Mouse (Mus musculus) left cerebral cortex, postnatal 4 days (tissue): Measurements from ENCODE around the gene Krtap19-4. TPM values are rescaled to one million over a fixed set of nuclear protein-coding genes. Genes with fewer than 3 reads are reported as not detected.

ENCODE experiments used
- DNase-seq: peaks from one replicate; pipeline ENCODE4 v3.0.0-alpha.2; 2022
- intact Hi-C: fragments of 180-260 bp; cut with DNase I; formaldehyde crosslinking; loops from one replicate; pipeline ENCODE4 v1.15.1; 2025
- total RNA-seq, 2 experiments: library from RNA; stranded (reverse); gene quantifications; 2 replicates each; pipeline ENCODE4 v1.2.3; 2021

Krtap19-4 gene
- total RNA-seq = not detected

GRCm38 (mm10) chr16:88884989-88885388 is at the start of gene Krtap19-4:
Gene Krtap19-4 (minus strand): TSS chr16:88885089.
- DNase-seq = no peak
- intact Hi-C loops = loop anchor here (10.0 kb wide), 1 partner anchor 870 kb away; no protein-coding TSS in a partner anchor

GRCm38 (mm10) chr16:88932165-88932564 is 47.3 kb upstream of the Krtap19-4 start, which contains the start of gene Krtap19-9b:
Gene Krtap19-9b (minus strand): TSS chr16:88932265.
- no peak for DNase-seq
- intact Hi-C loops = no loop called here

GRCm38 (mm10) chr16:88896357-88896756 is 11.5 kb upstream of the Krtap19-4 start, which contains the start of gene Krtap19-5:
Gene Krtap19-5 (minus strand): TSS chr16:88896457.
- DNase-seq = no peak
- intact Hi-C loops = no loop called here

DNA sequence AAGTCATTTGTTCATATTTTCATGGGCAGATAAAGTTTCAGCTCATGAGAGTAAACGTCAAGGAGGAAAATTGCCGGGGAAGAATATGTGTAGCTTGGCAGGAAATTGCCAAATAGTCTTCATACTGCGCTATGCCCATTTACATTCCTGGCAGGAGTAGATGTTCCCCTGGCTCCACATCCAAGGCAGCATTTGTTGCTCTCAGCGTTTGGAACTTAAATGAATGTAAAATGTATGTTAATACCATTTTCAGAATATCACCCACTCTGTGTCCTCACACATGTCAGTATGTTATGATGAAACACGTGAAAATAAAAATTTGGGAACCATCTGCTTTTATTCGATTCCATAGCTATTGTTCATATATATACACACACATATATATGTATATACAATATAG is 2.0 kb upstream of the Krtap19-4 start:
- no peak for DNase-seq
- intact Hi-C loops = loop anchor here (10.0 kb wide), 1 partner anchor 868 kb away; no protein-coding TSS in a partner anchor

DNA sequence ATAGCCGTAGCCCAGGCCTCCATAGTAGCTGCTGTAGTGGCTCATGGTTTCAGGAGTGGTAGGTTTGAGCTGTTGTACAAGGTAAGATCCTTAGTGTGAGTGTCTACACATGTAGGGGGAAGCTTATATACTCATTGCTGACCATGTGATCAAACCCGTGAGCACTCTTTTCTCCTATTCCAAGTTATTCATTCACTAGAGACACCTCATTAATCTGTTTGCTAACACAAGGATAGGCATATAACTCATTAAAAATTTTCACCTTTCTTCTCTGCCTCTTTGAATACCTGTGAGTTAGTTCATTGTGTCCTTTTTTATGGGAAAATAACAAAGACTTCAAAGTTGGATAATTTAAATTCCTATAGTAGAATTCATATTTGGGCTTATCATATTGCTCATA is 7.0 kb downstream of the Krtap19-4 start, which contains the start of gene Krtap19-3:
TSS of gene Krtap19-3 (minus strand) at position 101 of the 400 bp plus-strand sequence.
- intact Hi-C loops = no loop called here
- DNase-seq = no peak

DNA sequence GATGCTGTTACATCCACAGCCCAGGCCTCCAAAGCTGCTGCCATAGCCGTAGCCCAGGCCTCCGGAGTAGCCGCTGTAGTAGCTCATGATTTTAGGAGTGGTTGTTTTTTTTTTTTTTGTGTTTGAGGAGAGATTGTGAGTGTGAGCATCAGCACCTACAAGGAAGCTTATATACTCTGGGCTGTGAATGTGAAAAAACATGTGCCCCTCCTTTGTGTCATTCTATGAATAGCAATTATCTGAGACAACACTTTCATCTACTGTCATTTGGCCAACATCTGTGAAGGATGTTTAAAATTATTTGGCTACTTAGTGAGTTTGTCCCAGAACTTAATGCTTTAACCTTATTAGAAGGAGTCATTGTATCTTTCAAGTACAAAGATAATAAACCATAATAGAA is 10.7 kb downstream of the Krtap19-4 start, which contains the start of gene Krtap19-2:
TSS of gene Krtap19-2 (minus strand) at position 101 of the 400 bp plus-strand sequence.
- DNase-seq = no peak
- intact Hi-C loops = no loop called here

- DNase-seq = no peak
- intact Hi-C loops = no loop called here
These were observed 15.6 kb downstream of the Krtap19-4 start, which contains the start of gene Krtap19-1 for GRCm38 (mm10) chr16:88869311-88869710. Gene Krtap19-1 (minus strand): TSS chr16:88869411.

DNA sequence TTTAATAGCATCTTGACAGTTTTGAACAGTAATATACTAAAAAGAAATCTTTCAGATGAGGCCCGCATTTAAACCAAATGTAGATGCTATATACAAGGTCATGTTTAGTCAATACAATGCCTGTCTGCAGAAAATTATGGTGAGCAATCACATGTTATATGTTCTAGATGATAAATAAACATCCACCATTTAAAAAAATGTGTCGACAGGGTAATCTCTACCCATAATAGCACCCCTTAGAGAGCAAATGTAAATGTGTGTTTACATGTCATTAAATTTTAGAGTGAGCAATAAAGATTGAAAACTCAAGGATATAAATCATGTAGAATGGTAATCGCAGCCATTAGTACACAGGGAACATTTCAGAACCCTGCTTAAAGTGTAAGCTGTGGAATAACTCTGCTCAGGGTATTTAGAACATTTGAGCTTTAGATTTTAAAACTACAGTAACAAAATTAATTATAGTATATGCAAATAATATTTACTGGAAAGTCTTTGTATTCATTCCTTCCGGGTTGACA is 19.9 kb downstream of the Krtap19-4 start:
- no peak for DNase-seq
- intact Hi-C loops = no loop called here

DNA sequence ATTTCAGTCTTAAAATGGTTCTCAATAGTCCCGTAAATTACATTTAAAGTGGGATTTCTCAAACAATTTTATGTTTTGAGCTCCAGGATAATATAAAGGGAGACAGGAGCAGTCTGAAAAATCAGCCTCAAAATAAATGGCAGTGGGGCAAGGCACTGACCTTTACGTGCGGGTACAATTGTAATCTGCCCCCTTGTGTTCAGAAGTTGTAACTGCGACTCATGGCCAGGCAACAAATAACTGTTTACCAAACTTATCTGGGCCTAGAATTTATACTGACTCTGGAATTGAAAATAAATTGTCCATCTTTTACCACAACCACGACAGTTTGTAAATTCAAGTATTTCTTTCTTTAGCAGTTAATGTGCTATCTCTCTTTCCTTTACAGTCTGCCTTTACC is 33.4 kb downstream of the Krtap19-4 start:
- peak; percentile 27 for DNase-seq
- intact Hi-C loops = no loop called here

DNA sequence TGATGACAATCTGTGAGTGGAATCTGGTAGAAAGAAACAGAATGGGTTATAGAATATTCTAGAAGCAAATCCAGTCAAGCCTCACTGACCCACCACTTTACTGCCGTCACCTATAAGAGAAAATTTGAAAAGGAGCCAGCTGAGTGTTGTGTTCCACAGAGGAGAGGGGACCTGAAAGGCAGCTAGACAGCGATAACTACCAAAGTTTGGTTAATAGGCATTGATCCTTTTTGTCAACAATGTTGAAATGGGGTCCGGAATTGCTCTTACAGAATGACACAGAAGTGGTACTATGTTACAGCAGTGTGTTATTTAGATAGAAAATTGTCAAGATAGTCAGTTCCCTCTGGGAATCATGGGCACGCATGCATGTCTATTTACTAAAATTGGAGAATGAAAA is 36.3 kb downstream of the Krtap19-4 start:
- no peak for DNase-seq
- intact Hi-C loops = no loop called here

DNA sequence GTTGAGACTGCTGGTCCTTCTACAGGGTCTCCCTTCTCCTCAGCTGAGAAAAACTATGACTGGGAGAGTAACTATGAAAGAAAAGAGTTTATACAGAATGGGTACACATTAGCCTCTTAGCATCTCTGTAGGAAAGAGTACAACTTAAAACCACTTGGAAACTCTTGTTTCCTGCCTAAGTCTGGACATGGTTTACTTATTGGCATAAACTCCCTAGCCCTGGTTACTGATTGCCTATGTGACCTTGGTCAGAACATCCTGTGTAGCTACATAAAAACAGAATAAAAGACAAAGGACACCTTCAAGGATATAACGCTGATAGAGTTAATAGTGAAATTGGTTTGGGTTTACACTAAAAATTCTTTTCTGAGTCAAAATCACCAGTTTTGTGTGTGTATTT is 37.5 kb downstream of the Krtap19-4 start:
- intact Hi-C loops = no loop called here
- no peak for DNase-seq

Other genes with a start within 250 kb of the Krtap19-4 start
- not detected for gene Krtap26-1, start 237.3 kb downstream of the Krtap19-4 start, total RNA-seq
- not detected for gene Krtap27-1, start 213.4 kb downstream of the Krtap19-4 start, total RNA-seq
- not detected for gene 2310061N02Rik, start 177.1 kb downstream of the Krtap19-4 start, total RNA-seq
- not detected for gene Krtap13-1, start 156.2 kb downstream of the Krtap19-4 start, total RNA-seq
- not detected for gene Krtap13, start 133.5 kb downstream of the Krtap19-4 start, total RNA-seq
- not detected for gene 2310034C09Rik, start 126.2 kb downstream of the Krtap19-4 start, total RNA-seq
- gene 2310057N15Rik, start 110.9 kb downstream of the Krtap19-4 start, total RNA-seq = not detected
- gene Gm5965, start 107.2 kb downstream of the Krtap19-4 start, total RNA-seq = not detected
- not detected for gene Gm20741, start 72.9 kb downstream of the Krtap19-4 start, total RNA-seq
- gene Krtap15, start 64.9 kb downstream of the Krtap19-4 start, total RNA-seq = not detected
- gene Krtap14, start 58.9 kb downstream of the Krtap19-4 start, total RNA-seq = not detected
- gene Krtap19-1, start 15.7 kb downstream of the Krtap19-4 start, total RNA-seq = not detected
- not detected for gene Krtap19-2, start 10.8 kb downstream of the Krtap19-4 start, total RNA-seq
- gene Krtap19-3, start 7.1 kb downstream of the Krtap19-4 start, total RNA-seq = not detected
- gene Krtap19-5, start 11.4 kb upstream of the Krtap19-4 start, total RNA-seq = not detected
- gene Krtap19-9b, start 47.2 kb upstream of the Krtap19-4 start, total RNA-seq = not detected
- gene Krtap16-3, start 77.8 kb upstream of the Krtap19-4 start, total RNA-seq = not detected
- gene Krtap22-2, start 125.7 kb upstream of the Krtap19-4 start, total RNA-seq = not detected
- not detected for gene Gm10229, start 130.2 kb upstream of the Krtap19-4 start, total RNA-seq
- gene Krtap6-1, start 146.6 kb upstream of the Krtap19-4 start, total RNA-seq = not detected
- gene Gm10228, start 156.4 kb upstream of the Krtap19-4 start, total RNA-seq = not detected
- gene Krtap6-5, start 162.8 kb upstream of the Krtap19-4 start, total RNA-seq = not detected
- not detected for gene 1110025L11Rik, start 178.9 kb upstream of the Krtap19-4 start, total RNA-seq
- not detected for gene Krtap6-3, start 198.9 kb upstream of the Krtap19-4 start, total RNA-seq